Mouse (Mus musculus) erythroid progenitor cell, adult 5-6 weeks (primary cell): ENCODE data around the gene Clic1. TPM values are rescaled to one million over a fixed set of nuclear protein-coding genes. Genes with fewer than 3 reads are reported as not detected.

Experiments
- ATAC-seq: replicated peaks from 2 replicates; pipeline ENCODE4 v1.8.0; 2016; ENCODE audit warnings: moderate number of reproducible peaks, mild to moderate bottlenecking, moderate TSS enrichment, inconsistent platforms; ENCODE audit not compliant: poor library complexity, low FRiP score, severe bottlenecking
- total RNA-seq, 2 experiments: library from RNA; stranded (forward) in 1 of 2; stranded (reverse) in 1 of 2; fragments of 150-400 nt in 1 of 2; fragments of 186-747, 209-891 nt in 1 of 2; gene quantifications; 2 replicates each; pipeline versions ENCODE4 v1.2.3 to v1.2.4; 2015 to 2017; ENCODE audit warnings: low replicate concordance in 2 of 2

Gene Clic1
- total RNA-seq, 2 experiments from 2014 or later: 68.3 to 91.0 TPM

DNA sequence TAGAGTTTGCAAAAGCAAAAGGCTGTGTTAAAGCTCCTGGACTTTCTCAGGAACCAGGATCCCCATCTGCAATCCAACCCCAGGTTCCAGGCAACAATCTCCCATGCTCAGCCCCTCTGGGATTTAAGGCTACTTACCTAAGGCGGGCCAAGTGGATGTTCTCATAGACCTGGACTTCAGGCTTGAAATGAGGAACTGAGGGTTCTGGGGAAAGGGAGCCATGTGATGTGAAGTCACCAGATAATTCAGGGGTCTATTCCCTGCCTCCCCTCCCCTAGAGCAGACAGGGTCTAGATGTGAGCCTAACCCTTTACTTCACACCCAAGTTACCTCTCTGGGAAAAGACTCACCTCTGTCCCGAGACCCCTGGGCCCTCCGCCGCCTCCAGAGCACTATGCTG is 30.9 kb downstream of the Clic1 start:
- no peak for ATAC-seq

DNA sequence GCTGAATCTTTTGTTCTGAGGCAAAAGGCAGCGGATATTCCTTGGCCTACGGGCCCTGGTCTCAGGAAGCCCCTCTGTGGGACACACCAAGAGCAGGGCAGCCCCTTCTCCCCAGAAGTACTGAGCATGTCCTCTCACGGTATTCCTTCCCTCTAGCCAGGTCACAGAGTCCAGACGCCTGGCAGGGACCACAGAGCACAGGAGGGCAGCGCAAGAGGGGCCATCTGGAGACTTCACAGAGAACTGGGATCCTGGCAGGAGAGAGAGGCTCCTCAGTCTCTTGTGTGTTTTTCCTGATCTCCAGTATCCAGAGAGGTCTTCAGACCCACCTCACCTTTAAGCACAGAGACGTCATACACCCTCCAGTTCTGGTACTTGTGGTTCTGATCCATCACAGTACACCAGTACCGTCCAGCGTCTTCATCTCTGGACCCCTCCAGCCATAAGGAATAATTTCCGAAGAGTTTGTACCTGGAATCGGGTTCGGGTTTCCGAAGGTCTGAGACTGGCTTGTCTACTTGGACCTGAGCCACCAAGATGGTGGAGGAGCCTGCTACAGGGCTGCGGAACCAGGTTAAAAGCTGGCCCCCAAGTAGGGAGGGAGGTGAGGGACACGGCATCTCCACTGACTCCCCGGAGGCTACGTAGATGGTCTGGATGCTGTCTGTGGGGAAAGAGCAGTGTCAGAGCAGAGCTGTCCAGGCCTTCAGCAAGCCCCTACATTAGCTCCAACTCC is 33.2 kb downstream of the Clic1 start:
- ATAC-seq: no peak

DNA sequence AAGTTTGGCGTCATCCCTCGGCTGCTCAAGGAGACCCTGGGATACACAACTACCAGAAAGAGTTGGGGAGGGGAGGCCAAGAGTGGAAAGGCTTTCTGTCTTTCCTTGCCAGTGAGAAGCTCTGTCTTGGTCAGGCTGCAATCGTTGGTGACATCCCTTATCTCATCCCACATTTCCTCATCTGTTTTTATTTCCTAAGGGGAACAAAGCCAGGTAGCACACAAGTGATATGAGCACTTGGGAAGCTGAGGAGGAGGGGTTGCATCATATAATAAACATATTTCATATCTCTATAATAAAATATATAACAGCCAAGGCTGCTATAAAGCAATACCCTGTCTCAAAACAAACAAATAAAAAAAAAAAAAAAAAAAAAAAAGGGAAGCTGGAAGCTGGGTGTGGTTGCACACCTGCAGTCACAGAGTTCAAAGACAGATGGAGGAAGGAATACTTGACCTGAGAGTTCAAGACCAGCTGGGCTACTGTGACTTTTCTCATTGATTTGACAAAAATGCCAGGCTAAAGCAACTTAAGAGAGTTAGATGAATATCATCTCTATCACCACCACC is 34.2 kb downstream of the Clic1 start:
- ATAC-seq: no peak

DNA sequence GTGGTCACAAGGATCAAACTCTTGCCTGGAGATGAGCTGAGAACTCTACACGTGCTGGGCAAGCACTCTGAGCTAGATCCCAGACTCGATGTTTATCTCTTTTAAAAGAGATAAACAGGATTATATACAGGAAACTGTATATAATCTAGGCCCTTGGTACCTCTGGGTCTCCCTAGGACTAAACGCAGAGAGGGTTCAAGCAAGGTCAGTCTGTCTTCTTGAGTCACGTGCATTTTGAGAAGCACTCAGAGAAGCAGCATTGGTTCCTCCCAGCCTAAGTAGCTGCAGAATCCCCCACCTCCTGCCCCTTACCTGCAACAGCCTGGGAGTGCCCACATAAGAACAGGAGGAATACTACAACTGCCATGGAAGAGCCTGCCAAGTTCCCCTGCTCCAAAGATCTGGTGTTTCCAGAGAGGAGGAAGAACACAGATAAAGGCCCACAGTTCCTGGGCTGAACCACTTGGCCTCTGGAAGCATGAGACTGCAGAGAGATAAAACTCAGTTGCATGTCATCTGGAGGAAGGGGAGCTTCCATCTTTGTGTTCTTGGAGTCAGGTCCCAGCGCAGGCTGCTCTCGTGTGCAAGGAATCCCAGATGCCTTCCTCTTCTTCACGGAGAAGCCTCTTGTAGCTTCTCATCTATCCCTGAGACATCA is 35.6 kb downstream of the Clic1 start, which contains the start of gene Ly6g6f:
Gene Ly6g6f, minus strand, starts transcription at position 403 of the 658 bp plus-strand sequence.
- ATAC-seq: no peak

DNA sequence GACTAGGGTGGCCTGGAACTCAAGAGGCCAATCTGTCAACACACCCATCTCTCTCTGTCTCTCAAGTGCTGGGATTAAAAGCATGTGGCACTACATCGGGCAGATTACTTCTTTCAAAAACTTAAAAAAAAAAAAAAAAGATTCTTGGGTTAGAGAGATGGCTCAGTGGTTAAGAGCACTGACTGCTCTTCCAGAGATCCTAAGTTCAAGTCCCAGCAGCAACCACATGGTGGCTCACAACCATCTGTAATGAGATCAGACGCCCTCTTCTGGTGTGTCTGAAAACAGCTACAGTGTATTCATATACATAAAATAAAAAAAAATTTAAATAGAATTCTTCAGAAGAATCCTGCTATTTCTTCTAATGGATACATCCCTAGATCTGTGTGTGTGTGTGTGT is 38.4 kb downstream of the Clic1 start:
- no peak for ATAC-seq

DNA sequence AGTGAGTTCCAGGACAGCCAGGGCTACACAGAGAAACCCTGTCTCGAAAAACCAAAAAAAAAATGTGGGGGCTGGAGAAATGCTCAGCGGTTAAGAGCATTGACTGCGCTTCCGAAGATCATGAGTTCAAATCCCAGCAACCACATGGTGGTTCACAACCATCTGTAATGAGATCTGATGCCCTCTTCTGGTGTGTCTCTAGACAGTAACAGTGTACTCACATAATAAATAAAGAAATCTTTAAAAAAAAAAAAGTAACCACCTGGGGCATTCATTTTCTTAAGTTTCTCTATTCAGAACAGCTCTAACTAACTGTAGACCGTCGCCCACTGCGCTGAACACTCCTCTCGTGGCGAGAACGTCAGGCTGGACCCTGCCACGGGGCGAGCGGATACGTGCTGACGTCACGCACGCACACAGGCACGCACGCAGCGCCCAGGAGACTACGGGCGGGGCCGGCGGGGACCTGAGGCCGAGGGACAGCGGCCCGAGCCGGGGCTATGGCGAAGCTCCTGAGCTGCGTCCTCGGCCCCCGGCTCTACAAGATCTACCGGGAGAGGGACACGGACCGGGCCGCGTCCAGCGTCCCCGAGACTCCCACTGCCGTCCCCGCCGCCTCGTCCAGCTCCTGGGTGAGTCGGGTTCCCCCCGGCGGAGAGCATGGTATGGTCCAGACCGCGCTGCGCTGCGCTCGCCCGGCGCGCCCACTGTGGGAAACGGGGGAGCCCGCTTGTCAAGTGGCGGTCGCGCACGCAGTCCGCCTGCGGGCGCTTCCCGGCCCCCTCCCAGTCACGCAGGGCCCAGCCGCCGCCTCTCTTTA is 39.3 kb downstream of the Clic1 start, which contains the start of gene Abhd16a:
Gene Abhd16a, plus strand, starts transcription at position 439 of the 820 bp plus-strand sequence.
- ATAC-seq: peak; percentile 92

DNA sequence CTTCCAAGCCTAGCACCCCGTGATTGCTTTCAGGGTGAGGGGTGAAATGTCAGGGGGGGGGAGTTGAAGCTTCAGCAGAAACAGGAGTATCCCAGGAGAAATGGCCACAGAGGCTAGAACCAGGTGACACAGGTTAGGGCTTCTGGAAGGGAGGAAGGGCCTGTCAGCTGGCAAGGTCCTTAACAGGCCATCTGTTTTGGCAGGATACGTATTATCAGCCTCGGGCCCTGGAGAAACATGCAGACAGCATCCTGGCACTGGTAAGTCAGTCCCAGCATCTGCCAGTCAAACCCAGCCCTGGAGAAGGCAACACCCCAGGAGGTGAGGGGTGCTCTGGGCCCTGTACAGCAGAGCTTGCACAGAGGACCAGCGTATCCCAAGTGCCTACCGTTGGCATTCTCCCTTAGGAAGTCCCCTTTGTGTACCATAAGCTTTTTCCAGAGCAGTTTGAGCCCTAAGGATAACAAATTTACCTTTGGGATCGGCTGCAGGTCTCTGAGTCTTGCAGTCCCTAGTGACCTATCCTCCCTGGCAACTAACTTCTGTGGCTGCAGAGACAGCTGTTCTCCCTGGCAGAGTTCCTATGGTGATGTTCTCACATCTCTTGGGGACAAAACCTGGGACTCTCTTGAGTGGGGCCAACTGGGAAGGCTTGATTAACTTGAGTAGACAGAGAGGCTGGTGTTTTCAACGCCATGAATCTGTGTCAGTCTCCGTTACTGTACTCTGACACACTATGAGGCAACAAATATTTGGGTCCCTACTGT is 40.6 kb downstream of the Clic1 start:
- peak; percentile 81 for ATAC-seq

DNA sequence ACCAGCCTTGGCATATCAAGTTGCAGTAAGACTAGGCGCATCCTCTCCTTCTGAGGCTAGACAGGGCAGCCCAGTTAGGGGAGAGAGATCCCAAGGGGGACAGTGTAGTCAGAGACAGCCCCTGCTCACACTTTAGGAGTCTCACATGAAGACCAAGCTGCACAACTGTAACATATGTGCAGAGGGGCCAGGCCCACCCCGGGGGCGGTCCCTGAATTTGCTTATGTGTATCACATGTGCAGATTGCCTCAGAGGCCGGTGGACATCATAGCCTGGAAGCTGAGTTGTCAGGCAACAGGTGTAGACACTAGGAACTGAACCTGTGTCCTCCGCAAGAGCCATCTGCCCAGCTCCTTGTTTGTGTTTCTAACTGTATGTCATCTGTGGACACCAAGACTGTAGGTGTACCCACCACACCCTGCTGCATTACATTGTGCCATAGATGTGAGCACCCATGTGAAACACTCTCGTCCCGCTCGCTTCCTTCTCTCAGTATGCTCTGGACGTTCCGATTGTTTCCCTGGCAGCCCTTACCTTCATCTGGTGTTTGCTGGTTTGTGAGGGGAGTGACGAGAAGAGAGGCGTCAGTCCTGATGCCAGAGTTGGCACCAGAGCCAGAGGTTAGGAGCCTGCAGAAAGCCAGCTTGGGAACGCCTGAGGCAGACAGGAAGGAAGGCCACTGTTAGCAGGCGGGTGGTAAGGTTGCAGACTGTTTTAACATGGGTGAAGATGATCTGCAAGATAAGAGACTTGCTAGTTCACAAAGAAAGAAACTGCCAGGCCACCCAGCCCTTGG is 42.8 kb downstream of the Clic1 start:
- no peak for ATAC-seq

DNA sequence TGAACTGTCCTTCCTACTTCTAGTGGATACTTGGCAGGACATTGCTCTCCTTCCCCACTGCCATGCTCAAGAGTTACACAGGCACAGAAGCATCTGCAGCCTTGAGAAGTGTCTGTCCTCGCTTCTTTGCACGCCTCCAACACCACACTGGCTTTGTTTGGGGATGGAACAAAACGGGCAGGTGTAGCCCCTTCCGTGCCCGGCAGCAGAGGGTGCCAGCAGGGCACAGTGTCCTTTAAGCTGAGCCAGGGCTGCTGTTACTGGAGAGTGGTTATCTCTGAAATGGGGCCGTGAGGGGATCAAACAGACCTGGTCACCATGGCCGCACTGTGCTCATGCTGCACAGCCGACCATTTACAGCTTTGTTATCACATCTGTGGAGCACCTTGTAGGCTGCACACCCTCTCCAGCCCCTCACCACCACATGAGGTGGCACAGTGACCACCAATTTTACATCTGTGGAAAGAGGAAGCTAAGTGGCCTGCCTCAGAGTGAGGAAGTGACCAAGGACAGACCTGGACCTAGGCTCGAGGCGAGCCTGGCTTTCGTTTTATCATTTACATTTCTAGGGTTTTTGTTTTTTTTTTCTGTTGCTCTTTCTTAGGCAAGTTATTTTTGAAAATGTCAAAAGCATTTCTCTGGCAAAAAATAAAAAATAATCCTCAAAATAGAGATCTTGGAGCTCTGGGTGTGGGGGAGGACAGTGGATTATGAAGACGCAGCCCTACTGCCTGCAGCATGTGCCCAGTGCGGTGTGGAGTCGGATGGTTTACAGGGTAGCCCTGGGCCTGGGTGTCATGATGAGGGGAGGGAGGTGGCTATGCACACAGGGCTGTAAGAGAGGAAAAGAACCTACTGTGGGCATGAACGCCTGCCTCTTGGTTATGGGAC is 45.0 kb downstream of the Clic1 start:
- ATAC-seq: no peak

DNA sequence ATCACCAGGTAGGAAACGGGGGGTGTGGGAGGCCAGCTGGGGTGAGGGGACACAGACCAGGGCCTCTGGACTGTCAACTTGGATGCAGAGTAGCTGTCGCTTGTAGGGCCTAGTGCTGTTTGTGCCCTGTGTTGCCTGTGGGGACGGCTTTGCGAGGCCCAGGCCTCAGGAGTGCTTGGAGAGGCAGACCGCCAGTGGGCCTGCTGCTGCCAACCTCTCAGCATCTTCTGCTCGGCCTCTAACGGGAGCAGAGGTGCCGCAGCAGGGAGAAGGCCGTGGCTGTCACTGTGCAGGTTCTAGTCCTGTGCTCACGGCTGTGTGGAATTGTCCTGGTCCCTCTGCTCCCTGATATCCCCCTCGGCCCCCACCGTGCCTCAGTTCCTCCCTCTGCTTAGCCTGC is 46.8 kb downstream of the Clic1 start:
- ATAC-seq: no peak

DNA sequence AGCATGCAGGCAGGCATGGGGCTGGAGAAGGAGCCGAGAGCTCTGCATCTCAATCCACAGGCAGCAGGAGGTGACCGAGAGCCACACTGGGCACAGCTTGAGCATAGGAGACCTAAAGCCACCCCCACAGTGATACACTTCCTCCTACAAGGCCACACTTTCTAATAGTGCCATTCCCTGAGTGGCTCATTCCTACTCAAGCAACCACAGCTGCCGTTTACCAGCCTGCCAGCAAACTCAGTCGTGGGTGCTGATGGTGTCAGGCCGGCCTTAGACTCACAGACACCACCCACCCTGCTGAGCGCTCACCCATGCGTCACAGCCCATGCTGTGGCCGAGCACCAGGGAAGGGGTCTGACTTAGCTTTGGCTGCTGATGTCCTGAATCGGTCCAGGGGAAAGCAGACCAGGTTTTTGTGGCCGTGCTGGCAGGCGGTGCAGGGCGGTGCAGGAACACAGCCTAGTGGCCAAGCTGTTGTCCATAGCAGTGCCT is 47.4 kb downstream of the Clic1 start:
- no peak for ATAC-seq

DNA sequence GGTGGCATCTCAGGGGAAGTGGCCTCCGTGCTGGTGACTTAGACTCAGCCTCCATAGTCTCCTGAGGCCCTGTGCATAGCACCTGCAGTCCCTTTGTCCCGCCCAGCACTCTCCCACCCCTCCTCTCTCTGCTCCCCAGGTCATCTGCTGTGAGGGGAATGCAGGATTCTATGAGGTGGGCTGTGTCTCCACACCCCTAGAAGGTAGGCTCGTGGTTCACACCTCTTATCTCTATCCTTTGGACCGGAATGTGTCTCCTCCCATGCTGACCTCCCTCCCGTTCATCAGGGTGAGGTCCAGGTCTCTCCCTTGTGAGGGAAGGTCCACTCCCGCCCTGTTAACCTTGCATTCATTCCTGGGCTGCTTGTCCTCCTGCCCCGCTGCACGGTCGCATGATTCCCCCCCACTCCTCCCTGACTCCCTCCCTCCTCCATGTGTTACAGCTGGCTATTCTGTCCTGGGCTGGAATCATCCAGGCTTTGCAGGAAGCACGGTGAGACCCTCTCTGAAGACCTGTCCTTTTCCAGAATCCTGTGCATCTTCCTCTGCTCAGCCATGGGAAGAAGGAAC is 50.5 kb downstream of the Clic1 start:
- ATAC-seq: no peak

DNA sequence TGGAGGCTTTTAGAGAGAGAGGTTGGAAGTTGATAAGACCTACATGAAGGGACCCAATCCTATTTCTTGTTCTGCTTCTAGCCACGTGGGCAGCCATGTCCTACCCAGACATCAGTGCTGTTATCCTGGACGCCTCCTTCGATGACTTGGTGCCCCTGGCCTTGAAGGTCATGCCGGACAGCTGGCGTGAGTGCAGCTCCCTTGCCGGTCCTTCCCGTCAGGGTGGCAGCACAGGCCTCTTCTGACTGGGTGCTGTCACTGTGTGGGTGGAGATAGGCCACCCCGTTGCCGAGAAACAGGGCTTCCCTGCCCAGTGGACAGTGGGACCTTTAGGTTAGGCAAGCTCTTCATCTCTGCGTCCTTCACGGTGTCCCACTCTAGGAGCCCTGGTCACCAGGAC is 51.4 kb downstream of the Clic1 start:
- ATAC-seq: no peak

DNA sequence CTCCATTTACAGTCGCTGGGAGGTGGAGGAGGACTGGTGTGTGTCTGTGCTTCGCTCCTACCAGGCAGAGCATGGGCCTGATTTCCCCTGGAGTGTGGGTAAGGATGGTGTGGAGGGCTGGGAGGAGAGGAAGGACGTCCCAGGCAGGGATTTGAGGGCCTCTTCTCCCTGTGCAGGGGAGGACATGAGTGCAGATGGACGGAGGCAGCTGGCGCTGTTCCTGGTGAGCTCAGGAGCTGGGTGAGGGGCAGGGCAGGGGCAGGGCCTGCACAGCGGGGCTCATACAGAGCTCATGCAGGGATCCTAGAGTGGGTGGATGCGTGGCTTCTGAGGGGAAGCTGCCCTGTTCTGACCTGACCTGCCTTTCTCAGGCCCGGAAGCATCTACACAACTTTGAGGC is 52.5 kb downstream of the Clic1 start:
- no peak for ATAC-seq

DNA sequence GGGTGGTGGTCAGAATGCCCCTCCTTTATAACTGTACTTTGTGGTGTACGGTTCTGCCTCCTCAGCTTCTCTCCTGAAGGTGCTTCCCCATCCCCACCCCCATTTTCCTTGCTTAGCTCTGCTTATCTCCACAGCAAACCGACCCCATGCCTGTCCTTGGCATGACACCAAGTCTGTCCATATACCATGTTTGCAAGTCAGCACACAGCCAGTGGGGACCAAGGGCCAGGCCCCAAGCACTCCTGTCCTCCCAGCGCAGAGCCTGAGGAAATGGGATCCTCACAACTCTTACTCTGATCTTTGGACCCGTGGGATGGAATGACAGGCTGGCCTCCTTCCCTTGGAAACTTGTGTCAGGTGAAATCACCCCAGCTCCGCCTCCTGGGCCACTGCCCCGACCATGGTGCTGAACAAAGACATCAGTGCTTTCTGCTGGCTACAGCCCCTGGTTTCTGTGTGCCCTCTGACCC is 53.5 kb downstream of the Clic1 start:
- ATAC-seq: no peak

DNA sequence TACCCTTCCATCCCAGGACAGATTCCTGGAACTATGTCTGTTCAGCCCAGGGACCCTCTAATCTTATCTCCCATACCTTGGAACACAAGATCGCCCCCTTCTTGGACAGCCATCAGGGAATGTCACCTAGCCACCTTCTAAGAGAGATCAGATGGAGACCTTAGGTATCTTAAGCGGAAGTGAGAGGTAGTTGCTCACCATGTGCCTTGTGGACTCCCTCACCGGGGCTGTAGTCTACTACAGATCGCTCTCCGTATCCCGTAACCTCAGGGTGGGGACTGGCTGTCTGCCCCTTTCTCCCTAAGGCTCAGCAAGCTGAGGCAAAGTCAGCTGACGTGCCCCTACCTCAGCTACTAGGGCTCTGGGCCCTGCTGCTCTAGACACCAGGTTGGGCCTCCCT is 54.3 kb downstream of the Clic1 start:
- ATAC-seq: no peak

DNA sequence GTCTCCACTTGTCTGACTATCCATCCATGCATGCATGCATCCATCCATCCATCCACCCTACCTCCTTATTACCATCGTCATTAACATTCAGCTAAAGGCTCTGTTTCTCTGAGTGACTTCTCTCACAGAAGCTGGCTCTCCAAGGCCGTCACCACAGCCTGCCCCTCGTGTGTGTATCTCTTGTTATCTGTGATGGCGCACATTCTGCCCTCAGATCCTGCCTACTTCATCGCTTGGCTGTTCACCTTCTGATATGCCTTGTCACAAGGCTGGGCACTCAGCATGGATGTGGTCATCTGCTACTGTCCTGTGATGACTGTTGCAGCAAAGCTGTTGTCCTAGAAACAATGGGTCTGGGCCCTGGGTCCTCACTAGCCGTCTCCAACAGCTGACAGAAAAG is 55.0 kb downstream of the Clic1 start:
- peak; percentile 89 for ATAC-seq
